Mouse (Mus musculus): ENCODE results near the gene Scaf8.

DNA sequence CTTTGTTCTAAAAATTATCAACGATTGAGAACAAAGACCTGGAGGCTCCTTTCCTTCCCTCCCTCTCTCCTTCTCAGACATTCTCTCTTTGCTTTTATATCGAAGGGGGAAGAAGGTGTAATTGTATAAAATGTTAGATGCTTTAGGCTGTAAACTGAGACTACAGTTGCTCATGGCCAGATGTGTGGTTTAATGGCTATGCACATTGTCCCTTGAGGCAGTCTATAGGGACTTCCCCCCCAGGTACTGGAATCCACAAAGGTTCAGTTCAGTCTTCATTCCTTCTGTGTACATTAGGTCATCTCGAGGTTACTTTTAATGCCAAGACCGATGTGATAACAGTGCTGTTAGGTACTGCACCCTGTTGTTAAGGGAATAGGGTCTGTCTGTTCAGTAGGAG lies 89.1 kb downstream of the Scaf8 start:
- TF ChIP-seq CTCF (IDR thresholded peaks at IDR 0.05 in 2 of 3, conservative IDR thresholded peaks at IDR 0.05 in 1 of 3; ENCODE audit: control insufficient read depth in 1 of 3, insufficient read depth in 1 of 3, low read depth in 2 of 3, low read length in 3 of 3, poor library complexity in 1 of 3, severe bottlenecking in 1 of 3) (no peak), ZC3H11A (IDR thresholded peaks at IDR 0.05; ENCODE audit: low read depth, low read length) (no peak), NELFE (IDR thresholded peaks at IDR 0.05; ENCODE audit: low read depth, low read length) (no peak), USF2 (IDR thresholded peaks at IDR 0.05; ENCODE audit: borderline replicate concordance in 1 of 2, insufficient read depth in 1 of 2, low read depth in 1 of 2, low read length in 2 of 2) (no peak)
